Mouse (Mus musculus) urinary bladder, postnatal 10 days (tissue): ENCODE measurements around the gene Fndc3a.

ENCODE experiments used
- DNase-seq: peaks from one replicate; pipeline ENCODE4 v3.0.0; 2022; ENCODE audit warnings: low spot score

Fndc3a gene

DNA sequence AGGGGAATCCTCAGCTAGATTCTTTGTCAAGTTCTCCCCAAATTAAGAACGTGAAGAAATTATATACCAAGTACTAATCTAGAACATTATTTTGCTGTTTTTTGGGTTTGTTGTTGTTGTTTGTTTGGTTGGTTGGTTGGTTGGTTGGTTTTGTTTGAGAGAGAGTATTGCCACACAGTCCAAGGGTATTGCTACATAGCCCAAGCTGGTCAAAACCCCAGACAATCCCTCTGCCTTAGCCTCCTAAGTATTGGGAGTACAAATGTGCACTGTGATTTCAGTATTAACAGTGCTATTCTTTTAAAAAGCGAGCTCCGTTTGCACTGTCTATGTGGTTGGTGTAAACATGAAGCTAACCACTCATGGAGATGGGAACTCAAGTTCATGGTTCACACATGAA is 37.9 kb downstream of the Fndc3a start:
- no peak for DNase-seq

DNA sequence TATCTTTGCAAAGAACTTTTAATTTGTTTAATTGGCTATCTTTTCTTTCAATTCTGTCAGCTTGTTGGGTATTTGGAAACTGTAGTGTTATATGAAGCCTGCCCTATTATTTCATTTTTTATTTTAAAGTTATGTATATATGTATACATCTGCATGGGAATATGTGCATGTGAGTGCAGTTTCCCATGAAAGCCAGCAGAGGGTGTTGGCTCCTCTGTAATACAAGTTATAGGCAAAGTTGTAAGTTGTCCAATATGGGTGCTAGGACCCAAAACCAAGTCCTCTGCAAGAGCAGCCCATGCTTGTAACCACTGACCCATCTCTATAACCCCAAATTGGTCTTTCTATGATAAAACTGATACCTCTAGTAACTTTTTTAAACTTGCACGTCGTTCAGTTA is 38.8 kb downstream of the Fndc3a start:
- no peak for DNase-seq

DNA sequence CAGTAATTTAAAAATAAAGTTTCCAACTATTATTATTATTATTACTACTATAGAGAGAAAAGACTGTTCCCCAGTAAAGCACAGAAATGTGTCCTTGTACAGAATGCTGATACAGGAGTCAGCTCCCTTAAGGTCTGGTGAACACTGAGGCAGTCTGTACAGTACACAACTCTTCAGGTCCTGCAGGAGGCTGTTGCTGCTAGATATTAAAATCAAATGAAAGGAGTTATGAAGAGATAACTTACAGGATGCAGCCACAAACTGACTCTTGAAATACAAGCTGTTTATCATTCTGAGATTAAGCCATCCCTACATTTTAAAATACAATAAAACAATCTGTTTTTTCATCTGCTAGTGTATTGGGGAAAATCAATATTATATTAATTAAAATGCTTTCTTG is 60.5 kb downstream of the Fndc3a start:
- DNase-seq = no peak

DNA sequence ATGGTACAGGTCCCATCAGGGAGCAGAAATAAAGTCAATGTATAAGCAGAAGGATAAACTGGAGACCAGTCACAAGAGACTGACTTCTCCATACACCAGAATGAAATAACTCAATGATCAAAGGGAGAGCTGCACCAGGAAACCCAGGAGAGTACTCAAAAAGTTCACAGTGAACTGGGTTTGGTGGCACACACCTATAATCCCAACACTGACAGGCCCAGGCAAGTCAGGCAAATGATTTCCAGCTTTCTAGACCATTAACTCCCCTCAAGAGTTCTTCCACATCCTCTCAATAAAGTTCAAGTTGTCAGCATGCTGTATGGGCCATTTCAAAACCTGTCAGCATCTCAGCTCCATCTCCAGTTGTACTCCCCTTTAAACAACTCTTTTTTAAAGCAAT is 64.3 kb downstream of the Fndc3a start:
- DNase-seq = no peak

DNA sequence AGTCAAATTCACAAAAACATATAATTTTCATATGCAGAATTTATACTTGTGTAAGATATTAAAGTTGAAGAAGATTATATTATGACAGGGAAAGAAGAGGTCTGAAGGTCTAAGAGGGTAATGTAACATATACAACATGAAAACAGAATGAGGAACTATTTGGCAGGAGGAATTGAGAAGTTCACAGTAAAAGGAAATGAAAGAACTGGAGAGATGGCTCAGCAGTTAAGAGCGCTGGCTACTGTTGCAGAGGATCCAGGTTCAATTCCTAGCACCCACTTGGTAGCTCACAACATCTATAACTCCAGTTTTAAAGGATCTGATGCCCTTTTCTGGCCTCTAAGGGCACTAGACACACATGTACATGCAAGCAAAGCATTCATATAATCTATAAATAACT is 65.2 kb downstream of the Fndc3a start:
- DNase-seq = no peak

DNA sequence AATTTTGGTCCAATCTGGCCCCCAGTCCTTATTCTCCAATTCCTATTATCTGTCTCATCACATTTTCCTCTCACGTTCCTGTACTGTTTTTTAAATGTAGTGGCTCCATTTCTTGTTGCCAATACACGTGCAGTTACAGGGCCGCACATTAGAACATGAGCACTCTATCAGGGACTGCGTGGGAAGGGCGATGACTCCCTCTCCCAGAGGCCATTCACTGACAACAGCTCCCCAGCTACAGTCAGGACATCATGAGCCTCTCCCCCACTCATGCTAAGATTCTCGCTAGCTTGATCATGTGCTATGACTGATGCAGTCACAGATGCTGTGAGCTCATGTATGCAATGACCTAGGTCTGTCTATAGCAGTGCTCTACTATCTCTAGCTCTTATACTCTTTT is 71.3 kb downstream of the Fndc3a start:
- DNase-seq = no peak

DNA sequence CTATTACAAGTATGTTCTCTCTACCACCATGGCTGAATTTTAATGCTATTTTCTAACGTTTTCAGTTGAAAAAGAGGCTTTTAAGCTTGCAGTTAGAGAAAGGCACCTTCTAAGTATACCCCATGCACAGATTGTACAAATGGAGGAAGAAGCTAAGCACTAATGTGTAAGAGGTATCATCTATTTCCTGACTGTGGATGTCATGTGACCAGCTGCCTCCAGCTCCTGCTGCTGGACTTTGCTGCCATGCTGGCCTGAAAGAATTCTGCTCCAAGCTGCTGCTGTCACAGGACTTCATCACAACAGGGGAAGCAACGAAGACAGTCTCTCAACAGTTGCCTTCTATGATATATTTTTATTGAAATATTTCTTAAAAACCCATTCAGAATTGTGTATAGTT is 76.2 kb downstream of the Fndc3a start:
- no peak for DNase-seq

DNA sequence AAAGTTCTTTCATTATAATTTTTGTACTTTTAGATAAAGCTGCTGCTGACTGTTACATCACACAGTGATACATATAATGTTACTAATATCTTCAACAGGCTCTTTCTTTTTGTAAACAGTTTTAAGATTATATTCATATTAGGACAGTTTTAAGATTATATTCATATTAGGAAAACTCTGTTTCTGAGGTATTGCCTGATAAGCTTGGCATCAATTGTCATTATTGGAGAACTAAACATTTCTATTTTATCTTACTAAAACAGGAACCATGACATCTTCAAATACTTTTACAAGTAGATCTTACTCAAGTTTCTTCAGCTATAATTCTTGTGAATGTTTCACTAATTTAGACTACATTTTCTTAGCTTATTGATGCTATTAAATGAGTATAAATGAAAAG is 84.4 kb downstream of the Fndc3a start:
- DNase-seq = no peak

DNA sequence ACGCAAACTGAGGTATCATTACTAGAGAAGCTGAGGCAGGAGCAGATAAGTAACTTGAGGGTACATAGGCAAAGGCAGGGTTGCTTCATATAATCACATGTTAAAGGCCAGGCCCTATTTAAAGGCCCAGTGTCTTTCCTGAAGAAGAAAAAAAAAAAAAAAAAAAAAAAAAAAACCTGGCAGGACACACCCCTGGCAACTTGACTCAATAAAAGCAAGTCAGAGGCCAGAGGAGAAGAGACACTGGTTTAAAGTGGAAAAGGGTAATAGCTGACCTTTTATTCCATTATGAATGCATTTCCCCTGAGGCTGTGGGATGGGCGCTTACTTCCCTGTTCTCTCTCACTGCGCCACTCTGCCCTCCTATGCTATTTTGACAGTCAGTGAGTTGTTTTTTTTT is 105.7 kb downstream of the Fndc3a start:
- no peak for DNase-seq

DNA sequence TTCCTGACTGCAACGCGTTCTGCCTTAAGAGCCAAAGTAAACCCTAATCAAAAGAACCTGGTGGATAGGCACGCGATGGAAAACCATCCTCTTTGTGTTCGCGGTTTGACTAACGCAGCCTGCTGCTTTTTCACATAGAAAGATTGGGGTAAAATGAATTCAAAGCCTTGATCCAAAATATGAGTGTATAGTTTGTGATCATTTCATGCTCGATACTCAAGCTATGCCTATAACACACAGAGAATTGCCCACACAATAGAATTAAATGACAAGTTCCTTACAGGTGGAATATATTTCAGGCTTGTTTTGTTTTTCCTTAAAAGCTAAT is 106.6 kb downstream of the Fndc3a start:
- no peak for DNase-seq

DNA sequence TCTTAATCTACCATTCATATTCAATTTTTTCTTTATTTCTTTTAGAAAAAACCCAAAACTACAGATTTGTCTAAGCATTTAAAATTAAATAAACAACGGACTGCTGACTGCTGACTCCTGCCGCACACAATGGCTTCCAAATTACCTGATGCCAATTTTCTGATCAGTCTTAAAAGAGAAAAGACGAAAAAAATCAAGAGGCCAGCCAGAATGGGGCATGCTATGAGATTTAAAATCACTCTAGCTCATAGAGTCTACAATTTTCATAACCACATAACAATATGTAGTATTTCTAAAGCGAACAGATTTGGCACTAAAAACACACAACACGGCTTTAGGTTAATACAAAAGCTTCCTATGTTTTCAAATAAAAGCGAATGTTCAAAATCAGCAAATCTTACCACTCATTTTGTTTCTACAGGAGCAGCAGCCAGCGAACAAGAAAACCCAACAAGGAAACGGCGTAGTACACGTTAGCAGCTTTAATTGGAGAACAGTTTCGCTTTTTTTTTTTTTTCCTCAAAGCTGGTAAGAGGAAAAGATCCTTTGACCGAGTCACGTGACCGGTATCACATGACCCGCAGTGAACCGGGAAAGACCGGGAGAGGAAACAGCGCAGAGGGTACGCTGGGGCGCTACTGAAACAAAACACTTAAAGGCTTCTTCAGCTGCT is 107.1 kb downstream of the Fndc3a start:
- peak; percentile 59 for DNase-seq

DNA sequence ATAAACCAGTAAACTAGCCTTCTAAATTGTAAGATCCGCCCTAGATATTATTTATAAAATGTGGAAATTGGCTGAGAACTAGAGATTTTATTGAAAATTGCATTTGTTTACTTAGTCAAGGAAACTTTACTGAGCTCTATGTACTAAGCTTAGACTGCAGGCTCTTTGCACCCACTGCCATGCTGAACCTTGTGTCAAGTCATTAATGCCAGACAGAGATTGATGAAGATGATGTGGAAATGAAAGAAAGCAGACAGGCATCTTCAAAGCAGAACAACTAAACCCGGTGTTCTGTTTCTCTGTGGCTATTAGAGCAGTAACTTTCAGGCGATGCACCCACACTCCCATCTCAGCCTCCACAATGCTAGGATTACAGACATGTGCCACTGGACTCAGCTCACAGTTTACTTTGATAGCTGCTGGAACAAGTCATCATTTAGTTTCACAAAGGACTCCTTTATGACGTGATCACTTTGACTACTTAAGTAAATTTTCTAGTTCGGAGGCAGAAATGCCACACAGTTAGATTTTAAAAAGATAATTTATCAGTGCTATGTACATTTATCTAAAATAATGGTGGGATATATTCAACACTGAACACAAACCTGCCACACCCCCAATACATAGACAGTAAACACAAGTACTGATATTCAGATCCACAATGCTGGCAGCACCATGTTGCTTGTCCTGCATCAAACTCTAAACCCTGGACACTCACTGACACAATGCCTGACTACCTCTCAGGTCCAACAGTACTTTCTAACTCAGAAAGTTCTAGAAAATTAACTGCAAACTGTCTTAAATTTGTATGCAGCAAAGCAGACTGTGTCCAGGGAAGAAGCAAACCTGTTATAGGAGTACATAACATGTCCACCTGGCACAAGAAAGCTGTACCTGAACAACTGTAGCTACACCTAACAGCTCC is 108.2 kb downstream of the Fndc3a start:
- DNase-seq = no peak

DNA sequence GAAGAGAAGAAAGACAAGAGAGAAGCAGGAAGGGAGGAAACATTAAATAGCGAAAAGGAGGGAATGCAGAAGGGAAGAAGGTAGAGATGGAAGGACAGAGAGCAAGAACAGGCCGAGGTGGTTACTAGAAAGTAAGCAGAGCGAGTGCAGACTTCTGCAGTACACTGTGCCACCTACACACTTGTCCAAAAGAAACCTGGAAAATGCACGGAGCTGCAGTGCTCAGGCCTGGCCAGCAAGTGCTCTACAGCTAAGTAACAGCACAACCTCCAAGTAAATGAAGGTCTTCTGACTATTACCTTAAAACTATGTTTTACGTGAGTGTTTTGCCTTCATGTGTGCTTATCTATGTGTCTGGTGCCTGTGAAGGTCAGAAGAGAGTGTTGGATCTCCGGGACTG is 109.4 kb downstream of the Fndc3a start:
- no peak for DNase-seq

DNA sequence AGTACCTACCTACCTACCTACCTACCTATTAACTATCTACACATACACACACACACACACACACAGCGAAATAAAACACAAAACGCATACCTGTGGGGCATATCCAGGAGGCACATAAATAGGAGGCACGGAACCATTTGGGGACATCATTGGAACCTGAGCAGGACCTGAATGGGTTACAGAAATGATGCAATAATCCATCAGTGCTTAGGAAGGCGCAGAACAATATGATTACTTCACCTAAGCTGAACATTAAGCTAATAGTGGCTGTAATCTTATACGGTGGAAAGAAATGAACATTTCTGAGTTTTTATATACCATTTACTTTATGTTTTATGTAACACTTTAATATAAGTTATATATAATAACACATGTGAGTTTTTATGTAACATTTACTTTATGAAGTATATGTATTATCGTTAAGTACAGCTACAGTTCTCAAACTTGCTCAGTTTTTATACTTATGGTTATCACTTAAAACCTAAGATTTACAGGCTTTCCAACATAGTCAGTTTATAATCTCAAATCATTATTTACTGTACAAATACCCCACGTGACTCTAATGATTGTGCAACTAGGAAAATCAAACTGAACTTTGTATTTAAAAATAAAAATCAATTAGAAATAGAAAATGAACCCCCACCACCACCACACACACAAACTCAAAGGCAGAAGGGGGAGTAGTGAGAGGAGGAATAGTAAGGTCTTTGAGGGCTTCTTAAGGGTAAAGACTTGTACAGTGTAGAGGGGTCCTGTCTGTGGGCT is 110.6 kb downstream of the Fndc3a start:
- no peak for DNase-seq

DNA sequence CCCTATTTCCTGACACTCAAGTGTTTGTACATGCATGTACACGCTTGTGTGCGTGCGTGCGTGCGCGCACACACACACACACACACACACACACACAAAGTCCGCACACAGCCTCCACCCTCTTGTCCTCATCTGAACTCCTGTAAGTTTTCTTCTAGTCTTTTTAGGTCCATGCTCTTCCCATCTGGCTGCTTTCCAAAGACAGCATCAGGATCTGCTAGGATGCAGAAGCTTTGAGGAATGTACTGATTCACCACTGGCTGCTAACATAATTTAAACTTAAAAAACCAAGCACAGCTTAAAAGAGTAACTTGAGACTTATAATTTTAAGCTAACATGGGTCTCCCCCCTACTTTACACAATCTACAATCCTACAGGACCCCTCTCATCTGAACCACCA is 115.6 kb downstream of the Fndc3a start:
- no peak for DNase-seq

DNA sequence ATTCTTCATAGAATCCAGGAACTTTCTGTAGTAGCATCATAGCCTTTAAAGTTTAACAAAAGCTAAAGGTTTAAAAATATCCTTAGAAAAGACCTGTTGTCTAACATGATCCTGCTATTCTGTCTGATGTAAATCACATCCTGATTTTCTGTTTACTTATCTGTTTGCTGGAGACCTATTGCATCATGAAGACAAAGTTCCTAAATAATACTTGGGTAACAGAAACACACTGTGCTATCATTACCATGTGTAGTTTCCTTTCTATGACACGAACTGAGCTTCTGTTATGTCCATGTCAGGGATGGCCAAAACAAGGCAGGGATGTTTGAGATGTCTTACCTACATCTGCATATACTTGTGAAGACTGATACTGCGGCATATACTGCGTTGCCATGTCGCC is 120.4 kb downstream of the Fndc3a start:
- no peak for DNase-seq

DNA sequence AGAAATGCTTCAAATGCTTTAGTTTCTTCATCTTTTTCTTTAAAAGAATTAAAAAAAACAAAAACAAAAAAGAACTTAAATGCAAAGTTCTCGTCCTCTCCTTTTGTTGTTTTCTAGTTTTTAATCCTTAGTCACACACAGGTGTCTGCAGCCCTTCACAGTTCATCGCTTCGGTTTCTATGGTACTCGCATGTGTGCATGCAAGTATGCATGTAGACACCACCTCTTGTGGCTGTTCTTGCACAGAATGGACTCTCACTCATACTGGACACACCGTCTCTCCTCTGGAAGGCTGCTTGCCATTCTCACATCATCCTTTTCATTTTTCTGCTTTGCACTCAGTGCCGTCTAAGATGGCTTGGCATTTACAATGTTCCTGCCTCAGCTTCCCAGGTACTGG is 126.8 kb downstream of the Fndc3a start:
- no peak for DNase-seq

DNA sequence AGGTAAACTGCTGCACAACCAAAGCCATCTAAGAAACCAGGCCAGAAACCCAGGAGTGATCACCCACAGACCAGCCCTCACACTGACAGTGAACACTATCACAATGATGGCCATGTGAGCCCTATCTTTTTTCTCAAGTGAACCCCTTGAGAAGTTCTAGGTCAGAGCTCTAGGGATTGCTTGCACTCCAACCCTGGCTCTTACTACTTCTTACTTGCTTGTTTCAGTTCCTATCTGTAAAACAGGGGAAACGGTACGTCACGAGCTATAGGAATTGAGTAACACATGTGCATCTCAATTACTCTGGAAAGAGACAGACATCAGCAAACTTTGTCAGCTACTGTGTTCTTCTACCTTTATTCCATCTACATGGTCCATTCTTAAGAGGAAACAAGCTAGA is 128.8 kb downstream of the Fndc3a start:
- no peak for DNase-seq

DNA sequence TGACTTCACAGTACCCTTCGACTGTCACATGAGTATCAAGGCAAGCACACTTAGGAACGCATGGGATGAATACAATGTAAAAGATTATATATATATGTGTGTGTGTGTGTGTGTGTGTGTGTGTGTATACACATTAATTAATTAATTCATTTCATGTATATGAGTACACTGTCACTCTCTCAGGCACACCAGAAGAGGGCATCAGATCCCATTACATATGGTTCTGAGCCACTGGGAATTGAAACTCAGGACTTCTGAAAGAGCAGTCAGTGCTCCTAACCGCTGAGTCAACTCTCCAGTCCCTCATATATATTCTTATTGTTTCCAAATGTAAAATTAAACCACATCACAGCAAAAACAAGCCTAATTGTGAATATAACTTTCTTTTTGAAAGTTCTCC is 133.5 kb downstream of the Fndc3a start:
- no peak for DNase-seq

DNA sequence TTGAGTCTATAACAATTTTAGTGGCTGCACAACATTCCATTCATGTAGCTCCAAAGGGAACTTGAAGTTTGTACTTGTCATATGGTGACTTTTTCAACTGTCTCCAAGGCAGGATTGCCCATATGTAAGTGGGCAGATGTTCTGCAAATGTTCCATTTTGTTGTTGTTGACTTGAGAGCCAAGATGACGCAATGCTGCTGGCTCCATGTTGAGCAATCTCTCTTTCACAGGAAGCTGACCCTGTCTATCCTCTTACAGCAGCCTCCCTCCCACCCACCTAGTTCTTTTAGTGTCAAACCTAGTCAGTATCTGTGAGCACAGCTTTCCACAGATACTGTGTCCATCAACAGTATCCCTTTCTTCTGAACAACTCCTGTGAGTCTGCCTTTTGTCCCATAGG is 145.9 kb downstream of the Fndc3a start:
- no peak for DNase-seq

DNA sequence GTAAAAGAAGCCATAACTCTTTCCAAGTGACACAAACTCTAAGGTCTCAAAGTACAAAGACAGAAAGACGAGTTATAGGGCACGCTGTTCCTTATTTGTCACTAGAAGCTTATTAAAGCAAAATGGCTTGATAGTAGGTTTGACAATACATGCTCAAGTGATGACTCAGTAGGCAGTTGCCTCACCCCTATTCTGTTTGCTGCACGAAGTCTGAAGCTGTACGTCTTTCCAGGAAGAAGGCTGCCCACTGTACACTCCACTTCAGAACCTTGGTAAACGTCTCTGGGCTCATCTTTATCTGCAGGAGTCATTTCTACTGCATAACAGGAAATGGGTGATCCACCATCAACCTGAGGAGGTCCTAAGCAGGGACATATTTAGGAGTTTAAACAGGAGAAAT is 151.0 kb downstream of the Fndc3a start:
- no peak for DNase-seq

DNA sequence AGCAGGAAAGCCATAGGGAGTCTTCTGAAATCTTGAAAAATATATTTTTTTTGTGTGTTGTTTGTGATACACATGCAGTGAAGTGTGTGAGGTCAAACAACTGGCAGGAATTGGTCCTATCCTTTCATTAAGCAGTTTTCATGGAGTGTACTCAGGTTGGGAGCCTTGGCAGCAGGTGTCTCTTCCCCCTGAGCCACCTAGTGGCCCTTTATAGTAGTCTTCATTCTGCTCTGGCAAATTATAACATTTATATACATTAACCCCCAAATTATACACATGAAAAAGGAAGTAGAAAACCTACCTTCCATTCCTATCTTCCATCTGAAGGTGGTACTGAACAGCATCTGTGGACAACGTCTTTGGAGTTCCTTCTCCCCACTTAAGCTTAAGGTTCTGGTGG is 154.0 kb downstream of the Fndc3a start:
- no peak for DNase-seq

DNA sequence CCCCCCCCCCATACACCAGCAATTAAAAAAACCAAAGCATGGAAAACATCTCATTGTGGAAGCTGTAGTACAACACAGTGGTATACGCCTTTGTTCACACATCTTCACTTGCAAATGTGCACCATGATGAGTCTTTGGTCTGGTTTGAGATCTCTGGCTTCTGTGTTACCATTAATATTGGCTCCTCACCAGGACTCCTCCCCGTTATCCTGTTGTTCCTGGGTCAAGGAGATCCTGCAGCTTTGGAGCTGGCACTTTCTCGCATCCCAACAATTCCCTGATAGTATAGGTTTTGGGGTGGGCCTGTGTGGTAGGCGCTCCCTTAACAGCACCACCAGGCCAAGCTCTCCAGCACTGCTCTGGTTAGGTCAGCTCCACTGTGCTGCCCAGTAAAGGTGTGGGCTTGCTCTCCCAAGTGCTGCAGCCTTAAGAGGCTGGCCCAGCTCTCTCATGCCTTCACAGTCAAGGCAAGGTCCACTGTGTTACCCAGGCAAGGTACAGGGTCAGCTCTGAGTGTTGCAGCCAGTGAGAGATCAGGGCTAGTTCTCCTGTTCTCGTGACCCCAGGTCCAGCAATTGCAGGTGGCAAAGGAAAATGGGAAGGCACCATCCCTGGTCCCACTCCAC is 173.3 kb downstream of the Fndc3a start:
- no peak for DNase-seq
